Mouse (Mus musculus): Measurements from ENCODE around the gene Nf2.
"Not testable (repeated sequence)": the region's sequence is repeated elsewhere in the genome, so short reads cannot be mapped to it uniquely, and the experiment has no call there.

Gene Nf2

GRCm38 (mm10) chr11:4837342-4837741, 12.0 kb downstream of the Nf2 start:
- no peak for DNase-seq (ENCODE audit: low read depth, low spot score)

DNA sequence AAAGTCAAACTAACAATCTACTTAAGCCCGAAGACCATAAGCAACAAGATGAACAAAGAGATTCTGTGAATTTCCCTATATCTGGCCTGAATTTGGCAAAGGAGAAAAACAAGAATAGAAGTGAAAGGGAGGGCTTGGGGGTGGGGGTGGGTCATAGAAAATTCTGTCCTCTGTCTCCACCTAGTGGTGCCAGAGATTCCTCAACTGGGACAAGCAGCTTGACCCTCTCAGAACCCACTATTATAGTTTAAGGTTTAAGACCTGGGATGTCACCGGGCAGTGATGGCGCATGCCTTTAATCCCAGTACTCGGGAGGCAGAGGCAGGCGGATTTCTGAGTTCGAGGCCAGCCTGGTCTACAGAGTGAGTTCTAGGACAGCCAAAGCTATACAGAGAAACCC, 12.6 kb downstream of the Nf2 start:
- DNase-seq (ENCODE audit: low read depth, low spot score), result peak; percentile 62

GRCm38 (mm10) chr11:4835436-4835835, 13.9 kb downstream of the Nf2 start:
- DNase-seq (ENCODE audit: low read depth, low spot score), result no peak

DNA sequence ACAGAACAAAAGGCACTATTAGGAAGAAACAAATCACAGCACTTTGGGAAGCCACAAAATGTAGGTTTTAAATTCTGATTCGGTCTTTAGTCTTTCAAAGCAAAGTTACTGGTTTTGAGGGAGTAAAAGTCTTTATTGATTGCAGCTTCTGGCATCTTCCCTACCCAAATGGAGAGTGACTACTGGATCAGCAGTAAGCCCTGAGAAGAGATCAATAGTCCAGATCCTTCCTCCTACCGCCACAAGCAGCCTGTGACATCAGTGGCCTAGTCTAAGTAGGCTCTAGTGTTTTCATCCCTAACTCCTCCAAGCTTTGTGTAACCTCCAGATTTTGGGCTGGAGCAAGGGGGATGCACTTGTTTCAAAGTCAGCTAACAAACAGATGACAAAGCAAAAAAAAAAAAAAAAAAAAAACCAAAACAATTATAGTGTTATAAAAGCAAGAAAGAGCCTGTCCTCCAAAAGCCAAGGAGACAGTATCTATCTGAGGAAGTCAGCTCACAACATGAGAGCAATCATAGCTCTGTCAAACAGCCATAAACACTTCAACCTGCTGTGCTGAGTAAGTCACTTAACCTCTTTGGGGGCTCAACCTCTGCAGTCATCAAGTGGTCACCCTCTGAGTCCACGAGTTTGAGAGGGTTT, 15.9 kb downstream of the Nf2 start:
- no peak for DNase-seq (ENCODE audit: low read depth, low spot score)

GRCm38 (mm10) chr11:4831066-4831465, 18.3 kb downstream of the Nf2 start:
- no peak for DNase-seq (ENCODE audit: low read depth, low spot score)

DNA sequence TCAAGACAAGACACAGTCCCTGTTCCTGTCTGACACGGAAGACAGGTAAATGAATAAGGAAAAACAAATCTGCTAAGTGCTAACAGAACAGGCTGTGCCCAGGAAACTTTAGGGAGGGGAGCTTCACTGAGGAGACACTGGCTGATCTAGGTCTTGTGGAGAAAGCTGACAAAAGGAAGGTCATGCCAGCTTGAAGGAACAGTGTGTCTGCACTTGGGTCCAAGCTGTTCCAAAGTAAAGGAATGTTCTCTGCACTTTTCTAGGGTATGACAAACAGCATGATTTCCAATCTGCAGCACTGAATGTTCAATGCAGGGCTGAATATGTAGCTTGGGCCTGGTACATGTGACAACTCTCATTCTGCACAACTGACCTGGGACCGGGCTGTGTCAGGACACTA, 21.4 kb downstream of the Nf2 start:
- no peak for DNase-seq (ENCODE audit: low read depth, low spot score)

- no peak for DNase-seq (ENCODE audit: low read depth, low spot score)
These were observed 22.0 kb downstream of the Nf2 start for GRCm38 (mm10) chr11:4827340-4827739.

GRCm38 (mm10) chr11:4826152-4826778, 23.1 kb downstream of the Nf2 start:
- no peak for DNase-seq (ENCODE audit: low read depth, low spot score)

DNA sequence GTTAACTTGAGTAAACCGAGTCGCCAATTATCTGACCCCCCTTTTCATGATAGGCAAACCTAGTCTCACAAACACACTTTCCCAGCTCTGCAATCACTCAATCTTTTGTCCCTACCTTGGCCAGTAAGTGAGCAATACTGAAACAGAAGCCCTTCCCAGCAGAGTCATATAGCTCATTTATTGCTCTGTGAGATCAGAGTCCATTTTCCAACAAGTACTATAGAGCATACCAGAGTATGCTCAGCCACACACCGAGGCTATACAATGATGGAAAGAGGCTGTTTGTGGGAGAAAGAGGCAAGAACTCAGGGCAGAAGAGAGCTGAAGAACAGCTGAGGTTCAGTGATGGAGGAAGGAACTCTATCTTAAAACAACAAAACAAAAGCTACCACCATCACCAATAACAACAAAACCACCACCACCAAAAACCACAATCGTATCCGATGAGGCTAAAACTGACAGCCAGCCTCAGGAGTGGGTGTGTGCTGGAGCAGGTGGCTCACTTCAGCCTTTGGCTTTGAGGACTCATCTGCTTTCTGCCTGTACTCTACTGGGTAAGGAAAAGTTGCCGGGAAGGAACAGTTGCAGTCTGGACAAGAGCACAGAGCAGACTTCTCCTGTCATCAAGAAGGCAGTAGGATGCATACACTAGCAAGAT, 25.6 kb downstream of the Nf2 start:
- no peak for DNase-seq (ENCODE audit: low read depth, low spot score)

DNA sequence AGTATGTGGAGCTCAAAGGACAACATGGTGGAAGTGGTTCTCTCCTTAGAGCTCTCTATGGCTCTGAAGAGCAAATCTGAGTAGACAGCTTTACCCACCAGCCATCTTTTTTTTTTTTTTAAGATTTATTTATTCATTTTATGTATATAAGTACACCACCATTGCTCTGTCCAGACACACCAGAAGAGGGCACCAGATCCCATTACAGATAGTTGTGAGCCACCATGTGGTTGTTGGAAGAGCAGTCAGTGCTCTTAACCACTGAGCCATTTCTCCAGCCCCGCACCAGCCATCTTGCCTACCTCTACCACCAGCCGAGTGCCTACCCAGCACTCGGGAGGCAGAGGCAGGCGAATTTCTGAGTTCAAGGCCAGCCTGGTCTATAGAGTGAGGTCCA, 26.9 kb downstream of the Nf2 start:
- not testable (repeated sequence) for DNase-seq (ENCODE audit: low read depth, low spot score)

GRCm38 (mm10) chr11:4821492-4822445, 27.6 kb downstream of the Nf2 start:
- DNase-seq (ENCODE audit: low read depth, low spot score), result peak; percentile 36

DNA sequence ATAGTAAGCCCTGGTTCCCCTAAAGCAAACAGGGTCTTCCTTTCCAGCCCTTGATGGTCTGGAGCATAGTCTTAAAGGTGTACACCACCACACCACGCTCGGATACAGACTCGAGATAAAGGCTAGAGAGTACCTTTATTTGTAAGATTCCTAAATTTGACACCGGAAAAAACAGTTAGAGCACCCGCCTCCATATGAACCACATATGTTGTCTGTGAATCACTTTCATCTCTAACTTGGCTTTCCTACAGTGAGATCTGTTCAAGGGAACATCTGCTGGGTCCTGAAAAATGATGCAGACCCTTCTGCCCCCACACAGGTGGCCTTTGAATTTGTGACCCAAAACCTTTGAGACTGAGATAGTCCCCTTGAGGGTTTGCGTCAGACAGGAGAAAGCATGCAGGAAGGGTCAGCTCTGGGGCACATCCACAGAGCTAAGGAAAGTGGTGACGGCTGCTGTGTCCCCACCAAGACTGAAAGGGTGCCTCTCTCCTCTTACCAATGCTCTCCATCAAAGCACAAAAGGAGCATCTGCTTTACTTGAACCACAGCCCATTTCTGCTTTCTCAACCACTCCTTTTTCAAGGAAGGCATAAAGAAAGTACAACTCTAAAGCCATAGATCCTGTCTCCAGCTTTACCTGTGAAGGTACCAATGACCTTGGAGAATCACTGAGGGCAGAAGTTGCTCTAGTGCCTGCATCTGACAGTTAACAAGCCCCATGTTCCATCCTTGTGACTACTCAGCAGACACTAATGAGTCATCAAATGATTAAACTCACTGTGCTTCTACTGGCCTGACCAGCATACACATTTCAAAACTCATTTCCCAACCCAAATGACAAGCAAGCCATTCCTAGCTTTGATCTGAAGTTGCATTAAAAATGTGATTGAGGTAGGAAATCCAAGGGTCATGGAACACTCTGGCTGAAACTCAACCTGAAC, 34.6 kb downstream of the Nf2 start:
- no peak for DNase-seq (ENCODE audit: low read depth, low spot score)

GRCm38 (mm10) chr11:4808311-4808710, 41.0 kb downstream of the Nf2 start:
- DNase-seq (ENCODE audit: low read depth, low spot score), result no peak

GRCm38 (mm10) chr11:4806031-4806715, 43.2 kb downstream of the Nf2 start:
- DNase-seq (ENCODE audit: low read depth, low spot score), result no peak

DNA sequence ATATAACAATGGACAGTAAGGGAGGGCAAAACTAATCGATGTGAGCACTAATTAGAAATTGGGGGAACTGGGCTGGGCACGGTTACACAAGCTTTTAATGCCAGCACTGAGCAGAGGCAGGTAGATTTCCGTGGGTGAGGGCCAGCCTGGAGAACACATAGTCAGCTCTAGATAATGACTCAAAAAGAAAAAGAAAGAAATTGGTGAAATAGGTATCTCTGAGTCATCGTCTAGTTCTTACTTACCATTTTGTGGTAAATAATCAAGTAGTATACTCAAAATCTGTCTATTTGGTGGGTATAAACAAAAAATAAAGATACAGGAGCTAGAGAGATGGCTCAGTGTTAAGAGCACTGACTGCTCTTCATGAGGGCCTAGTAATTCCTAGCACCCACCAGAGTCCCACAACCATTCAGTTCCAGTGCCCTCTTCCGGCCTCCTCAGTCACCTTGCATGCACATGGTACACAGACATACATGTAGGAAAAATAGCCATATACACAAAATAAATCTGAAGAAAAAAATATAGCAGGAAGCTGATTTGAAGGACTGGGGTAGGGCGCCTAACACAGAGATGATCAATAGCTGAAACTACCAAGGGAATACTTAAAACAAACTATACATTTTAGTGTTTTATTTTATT, 44.3 kb downstream of the Nf2 start:
- DNase-seq (ENCODE audit: low read depth, low spot score), result no peak

GRCm38 (mm10) chr11:4803951-4804350, 45.4 kb downstream of the Nf2 start:
- DNase-seq (ENCODE audit: low read depth, low spot score), result no peak

DNA sequence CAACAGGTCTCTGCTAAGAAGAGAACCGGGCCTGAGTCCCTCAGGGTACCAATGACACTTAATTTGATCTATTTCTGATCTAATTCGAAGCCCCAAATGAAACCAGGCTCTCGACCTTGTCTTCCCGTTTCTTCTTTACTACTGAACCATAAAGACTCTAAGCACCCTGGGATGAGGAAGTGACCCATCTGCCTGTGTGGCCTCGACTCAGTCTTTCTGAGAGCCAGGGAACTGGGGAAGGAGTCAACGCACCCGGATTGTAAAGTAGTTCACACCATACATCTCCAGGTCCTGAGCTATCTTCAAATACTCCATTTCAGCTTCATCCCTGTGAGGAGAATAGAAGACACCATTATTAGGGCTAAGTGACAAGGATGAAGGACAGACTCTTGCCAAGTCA, 45.9 kb downstream of the Nf2 start:
- no peak for DNase-seq (ENCODE audit: low read depth, low spot score)

- no peak for DNase-seq (ENCODE audit: low read depth, low spot score)
These were observed 46.3 kb downstream of the Nf2 start for GRCm38 (mm10) chr11:4803008-4803407.

DNA sequence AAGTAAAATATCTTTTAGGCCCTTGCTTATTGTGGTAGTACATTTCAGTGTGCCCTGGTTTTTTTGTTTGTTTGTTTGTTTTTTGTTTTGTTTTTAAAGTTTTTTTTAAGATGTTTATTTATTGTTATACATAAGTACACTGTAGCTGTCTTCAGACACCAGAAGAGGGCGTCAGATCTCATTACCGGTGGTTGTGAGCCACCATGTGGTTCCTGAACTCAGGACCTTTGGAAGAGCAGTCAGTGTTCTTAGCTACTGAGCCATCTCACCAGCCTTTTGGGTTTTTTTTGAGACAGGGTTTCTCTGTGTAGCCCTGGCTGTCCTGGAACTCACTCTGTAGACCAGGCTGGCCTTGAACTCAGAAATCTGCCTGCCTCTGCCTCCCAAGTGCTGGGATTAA, 46.9 kb downstream of the Nf2 start:
- not testable (repeated sequence) for DNase-seq (ENCODE audit: low read depth, low spot score)

DNA sequence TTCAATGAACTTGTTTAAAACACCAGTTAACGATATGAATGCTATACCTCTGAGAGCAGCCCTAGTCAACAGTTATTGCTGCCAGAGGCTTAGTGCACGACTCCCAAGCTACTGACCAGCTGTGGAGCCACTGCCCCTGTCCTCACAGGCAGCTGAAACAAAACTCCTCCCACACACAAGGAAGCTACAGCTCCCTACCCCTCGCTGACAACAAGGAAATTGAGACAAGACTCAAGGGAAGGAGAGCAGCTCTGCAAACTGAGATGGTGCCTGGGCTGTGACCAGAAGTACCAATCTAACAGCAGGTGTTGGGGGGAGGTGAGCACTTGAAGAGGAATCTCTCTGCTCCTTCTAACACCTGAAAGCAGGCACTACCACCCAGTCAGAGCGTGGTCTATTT, 48.7 kb downstream of the Nf2 start:
- DNase-seq (ENCODE audit: low read depth, low spot score), result no peak
